Mouse (Mus musculus): ENCODE results near the gene Sema4c.
"Not testable (repeated sequence)": the region's sequence is repeated elsewhere in the genome, so short reads cannot be mapped to it uniquely, and the experiment has no call there.

The Sema4c gene

GRCm38 (mm10) chr1:36556553-36557456 is 1.3 kb downstream of the Sema4c start:
- peak; percentile 97 for DNase-seq (ENCODE audit: low spot score)

- peak; percentile 54 for DNase-seq (ENCODE audit: low spot score)
Measured at GRCm38 (mm10) chr1:36555798-36556395, 2.3 kb downstream of the Sema4c start.

GRCm38 (mm10) chr1:36554633-36555399 is 3.3 kb downstream of the Sema4c start:
- DNase-seq (ENCODE audit: low spot score) = no peak

GRCm38 (mm10) chr1:36552506-36552905 is 5.6 kb downstream of the Sema4c start:
- no peak for DNase-seq (ENCODE audit: low spot score)

GRCm38 (mm10) chr1:36551904-36552303 is 6.2 kb downstream of the Sema4c start:
- no peak for DNase-seq (ENCODE audit: low spot score)

- no peak for DNase-seq (ENCODE audit: low spot score)
Measured at GRCm38 (mm10) chr1:36550075-36550863, 7.9 kb downstream of the Sema4c start.

- no peak for DNase-seq (ENCODE audit: low spot score)
Measured at GRCm38 (mm10) chr1:36549491-36549890, 8.7 kb downstream of the Sema4c start.

- DNase-seq (ENCODE audit: low spot score) = no peak
Measured at GRCm38 (mm10) chr1:36548771-36549170, 9.4 kb downstream of the Sema4c start.

GRCm38 (mm10) chr1:36547981-36548598 is 10.1 kb downstream of the Sema4c start:
- no peak for DNase-seq (ENCODE audit: low spot score)

- DNase-seq (ENCODE audit: low spot score) = peak; percentile 99
Measured at GRCm38 (mm10) chr1:36546888-36547471, 11.2 kb downstream of the Sema4c start, which contains the start of gene Ankrd39. Gene Ankrd39, minus strand, starts transcription at chr1:36547445.

- no peak for DNase-seq (ENCODE audit: low spot score)
Measured at GRCm38 (mm10) chr1:36545845-36546600, 12.1 kb downstream of the Sema4c start.

GRCm38 (mm10) chr1:36545382-36545781 is 12.8 kb downstream of the Sema4c start:
- no peak for DNase-seq (ENCODE audit: low spot score)

- DNase-seq (ENCODE audit: low spot score) = no peak
Measured at GRCm38 (mm10) chr1:36542925-36543324, 15.2 kb downstream of the Sema4c start.

GRCm38 (mm10) chr1:36541844-36542243 is 16.3 kb downstream of the Sema4c start:
- no peak for DNase-seq (ENCODE audit: low spot score)

- no peak for DNase-seq (ENCODE audit: low spot score)
Measured at GRCm38 (mm10) chr1:36540807-36541206, 17.3 kb downstream of the Sema4c start.

GRCm38 (mm10) chr1:36540132-36540531 is 18.0 kb downstream of the Sema4c start:
- DNase-seq (ENCODE audit: low spot score) = no peak

- peak; percentile 41 for DNase-seq (ENCODE audit: low spot score)
Measured at GRCm38 (mm10) chr1:36539186-36539585, 19.0 kb downstream of the Sema4c start, which contains the start of gene Gm42417. Gene Gm42417, minus strand, starts transcription at chr1:36539429.

GRCm38 (mm10) chr1:36538727-36539126 is 19.4 kb downstream of the Sema4c start:
- no peak for DNase-seq (ENCODE audit: low spot score)

GRCm38 (mm10) chr1:36536783-36537182 is 21.4 kb downstream of the Sema4c start, which contains the start of gene Ankrd23:
Gene Ankrd23, minus strand, starts transcription at chr1:36536883.
- not testable (repeated sequence) for DNase-seq (ENCODE audit: low spot score)

GRCm38 (mm10) chr1:36536397-36536728 is 21.8 kb downstream of the Sema4c start:
- DNase-seq (ENCODE audit: low spot score) = no peak
